Mouse (Mus musculus): Measurements from ENCODE around the gene Fkbp10.

Gene Fkbp10

DNA sequence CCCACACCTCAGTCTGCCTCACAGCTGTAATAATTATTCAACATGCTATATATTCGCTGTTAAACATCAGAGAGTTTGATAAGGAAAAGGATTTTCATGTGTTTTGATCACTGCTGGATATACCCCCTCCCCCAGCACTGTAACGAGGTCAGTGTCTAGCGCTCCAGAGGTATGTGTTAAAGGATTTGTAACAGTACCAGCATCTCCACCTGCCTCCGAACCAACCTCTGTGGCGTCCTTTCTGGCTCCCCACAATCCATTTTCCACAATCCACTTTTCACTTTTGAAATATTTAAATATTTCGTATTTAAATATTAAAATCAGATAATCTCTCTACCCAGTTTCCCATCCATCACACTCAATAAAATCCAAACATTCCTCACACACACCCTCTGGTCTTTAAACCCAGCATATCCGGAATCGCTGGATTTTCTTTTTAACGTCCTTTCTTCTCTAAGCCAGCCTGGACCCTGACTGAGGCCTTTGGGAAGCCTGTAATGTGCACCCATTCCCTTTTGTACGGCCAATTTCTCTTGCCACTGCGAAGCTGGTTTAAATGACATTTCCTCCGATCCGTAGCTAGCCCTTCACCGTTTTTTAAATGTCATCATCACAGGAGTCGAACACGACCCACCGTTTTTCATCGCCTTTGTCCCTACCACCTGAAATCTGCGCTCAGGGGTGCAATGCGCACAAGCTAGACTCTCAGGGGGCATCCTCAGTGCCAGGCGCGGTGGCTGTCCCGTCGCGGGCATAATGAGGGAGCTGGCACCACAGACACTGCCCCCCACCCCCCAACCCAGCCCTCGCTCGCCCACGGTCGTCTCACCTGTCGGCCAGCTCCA is 56.1 kb downstream of the Fkbp10 start:
- DNase-seq (ENCODE audit: low read depth) = no peak

GRCm38 (mm10) chr11:100472197-100472934 is 56.9 kb downstream of the Fkbp10 start, which contains the start of gene Klhl11:
Klhl11 (minus strand) TSS chr11:100472741.
- DNase-seq (ENCODE audit: low read depth) = peak; percentile 98

DNA sequence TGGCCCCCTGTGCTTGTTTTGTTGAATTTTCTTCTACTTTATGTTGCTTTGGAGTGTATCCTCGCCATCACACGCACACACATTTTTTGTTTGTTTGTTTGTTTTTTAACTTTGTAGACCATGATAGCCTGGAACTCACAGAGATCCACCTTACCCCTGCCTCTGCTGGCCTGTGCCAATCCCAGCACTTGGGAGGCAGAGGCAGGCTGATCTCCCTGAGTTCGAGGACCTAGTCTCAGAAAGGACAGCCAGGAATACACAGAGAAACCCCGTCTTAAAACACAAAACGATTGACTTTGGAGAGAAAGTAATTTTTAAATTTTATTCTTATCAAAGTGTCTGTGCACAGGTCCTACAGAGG is 57.4 kb downstream of the Fkbp10 start:
- no peak for DNase-seq (ENCODE audit: low read depth)
